Mouse (Mus musculus): ENCODE measurements at regions not wholly inside any gene's neighbourhood (a gene's known extent, or its start where the extent isn't known, plus 50 kb on each side); places are given as distances from the start of the nearest gene placed in this dataset.
"Not testable (repeated sequence)": the region's sequence is repeated elsewhere in the genome, so short reads cannot be mapped to it uniquely, and the experiment has no call there.

- TF ChIP-seq POLR2A (IDR thresholded peaks at IDR 0.05; ENCODE audit: borderline replicate concordance, extremely low read depth, insufficient read depth, insufficient read length, poor library complexity, severe bottlenecking) (no peak), CTCF (IDR thresholded peaks at IDR 0.05; ENCODE audit: borderline replicate concordance, extremely low read depth, insufficient read depth, insufficient read length) (no peak)
- DNase-seq (ENCODE audit: low read depth), result no peak
These were observed 114.2 kb downstream of the Bdh1 start for GRCm38 (mm10) chr16:31536328-31536727.

- no peak for DNase-seq (ENCODE audit: low read depth)
- no peak for TF ChIP-seq CTCF (IDR thresholded peaks at IDR 0.05; ENCODE audit: borderline replicate concordance, extremely low read depth, insufficient read depth, insufficient read length)
- TF ChIP-seq POLR2A (IDR thresholded peaks at IDR 0.05; ENCODE audit: borderline replicate concordance, extremely low read depth, insufficient read depth, insufficient read length, poor library complexity, severe bottlenecking), result no peak
These were observed 116.5 kb downstream of the Bdh1 start for GRCm38 (mm10) chr16:31538606-31539005.

GRCm38 (mm10) chr16:31543499-31544170, 119.6 kb upstream of the Dlg1 start:
- TF ChIP-seq CTCF (IDR thresholded peaks at IDR 0.05; ENCODE audit: borderline replicate concordance, extremely low read depth, insufficient read depth, insufficient read length) (no peak), POLR2A (IDR thresholded peaks at IDR 0.05; ENCODE audit: borderline replicate concordance, extremely low read depth, insufficient read depth, insufficient read length, poor library complexity, severe bottlenecking) (no peak)
- no peak for DNase-seq (ENCODE audit: low read depth)

- peak; percentile 71 for DNase-seq (ENCODE audit: low read depth)
These were observed 117.0 kb upstream of the Dlg1 start for GRCm38 (mm10) chr16:31546062-31546827.

GRCm38 (mm10) chr16:31546828-31547224, 116.4 kb upstream of the Dlg1 start:
- TF ChIP-seq CTCF (IDR thresholded peaks at IDR 0.05; ENCODE audit: borderline replicate concordance, extremely low read depth, insufficient read depth, insufficient read length), result no peak
- TF ChIP-seq POLR2A (IDR thresholded peaks at IDR 0.05; ENCODE audit: borderline replicate concordance, extremely low read depth, insufficient read depth, insufficient read length, poor library complexity, severe bottlenecking), result no peak

More at GRCm38 (mm10) chr16:31546062-31546827, 117.0 kb upstream of the Dlg1 start:
- TF ChIP-seq CTCF (IDR thresholded peaks at IDR 0.05; ENCODE audit: borderline replicate concordance, extremely low read depth, insufficient read depth, insufficient read length) (no peak), POLR2A (IDR thresholded peaks at IDR 0.05; ENCODE audit: borderline replicate concordance, extremely low read depth, insufficient read depth, insufficient read length, poor library complexity, severe bottlenecking) (no peak)

GRCm38 (mm10) chr16:31547391-31547790, 115.9 kb upstream of the Dlg1 start:
- peak; percentile 54 for DNase-seq (ENCODE audit: low read depth)
- TF ChIP-seq POLR2A (IDR thresholded peaks at IDR 0.05; ENCODE audit: borderline replicate concordance, extremely low read depth, insufficient read depth, insufficient read length, poor library complexity, severe bottlenecking) (no peak), CTCF (IDR thresholded peaks at IDR 0.05; ENCODE audit: borderline replicate concordance, extremely low read depth, insufficient read depth, insufficient read length) (no peak)

More at GRCm38 (mm10) chr16:31546828-31547224, 116.4 kb upstream of the Dlg1 start:
- peak; percentile 90 for DNase-seq (ENCODE audit: low read depth)

- DNase-seq (ENCODE audit: low read depth), result no peak
- TF ChIP-seq CTCF (IDR thresholded peaks at IDR 0.05; ENCODE audit: borderline replicate concordance, extremely low read depth, insufficient read depth, insufficient read length) (no peak), POLR2A (IDR thresholded peaks at IDR 0.05; ENCODE audit: borderline replicate concordance, extremely low read depth, insufficient read depth, insufficient read length, poor library complexity, severe bottlenecking) (no peak)
These were observed 113.3 kb upstream of the Dlg1 start for GRCm38 (mm10) chr16:31549975-31550374.

- not testable (repeated sequence) for DNase-seq (ENCODE audit: low read depth)
These were observed 112.7 kb upstream of the Dlg1 start for GRCm38 (mm10) chr16:31550539-31550938.

GRCm38 (mm10) chr16:31551416-31552151, 111.7 kb upstream of the Dlg1 start:
- peak; percentile 74 for DNase-seq (ENCODE audit: low read depth)
- TF ChIP-seq CTCF (IDR thresholded peaks at IDR 0.05; ENCODE audit: borderline replicate concordance, extremely low read depth, insufficient read depth, insufficient read length) (no peak), POLR2A (IDR thresholded peaks at IDR 0.05; ENCODE audit: borderline replicate concordance, extremely low read depth, insufficient read depth, insufficient read length, poor library complexity, severe bottlenecking) (no peak)

GRCm38 (mm10) chr16:31553361-31554146, 109.7 kb upstream of the Dlg1 start:
- no peak for DNase-seq (ENCODE audit: low read depth)
- TF ChIP-seq CTCF (IDR thresholded peaks at IDR 0.05; ENCODE audit: borderline replicate concordance, extremely low read depth, insufficient read depth, insufficient read length) (no peak), POLR2A (IDR thresholded peaks at IDR 0.05; ENCODE audit: borderline replicate concordance, extremely low read depth, insufficient read depth, insufficient read length, poor library complexity, severe bottlenecking) (no peak)

GRCm38 (mm10) chr16:31560426-31560825, 102.8 kb upstream of the Dlg1 start:
- no peak for DNase-seq (ENCODE audit: low read depth)
- TF ChIP-seq CTCF (IDR thresholded peaks at IDR 0.05; ENCODE audit: borderline replicate concordance, extremely low read depth, insufficient read depth, insufficient read length), result no peak
- TF ChIP-seq POLR2A (IDR thresholded peaks at IDR 0.05; ENCODE audit: borderline replicate concordance, extremely low read depth, insufficient read depth, insufficient read length, poor library complexity, severe bottlenecking), result no peak
